Mouse (Mus musculus) kidney, postnatal 4 days (tissue): ENCODE data around the gene Atf1.

Source experiments
- DNase-seq, 2 experiments: peaks; one replicate each; pipeline ENCODE4 v3.0.0; 2021; ENCODE audit warnings: mixed read lengths in 2 of 2

Atf1 gene

GRCm38 (mm10) chr15:100307438-100308096 lies 79.9 kb downstream of the Atf1 start:
- DNase-seq = peak; percentile 51 to 69
